Mouse (Mus musculus): ENCODE results near the gene Ebf1. TPM values are rescaled to one million over a fixed set of nuclear protein-coding genes. Genes with fewer than 3 reads are reported as not detected.

Gene Ebf1
- polyA plus RNA-seq, 1 experiment from 2014 or later, result 77.9 TPM

GRCm38 (mm10) chr11:44974271-44974670 is 357.2 kb downstream of the Ebf1 start:
- Histone ChIP-seq H3K36me3 (no peaks in the 10 kb centered on the region), H3K27ac (no peak overlapping the region), H3K9me3 (no peaks in the 10 kb centered on the region), H3K4me3 (no peak overlapping the region), H3K4me1 (replicated peaks) (peaks cover 41% of the 10 kb centered on the region), H3K27me3 (ENCODE audit: insufficient read depth, poor library complexity, severe bottlenecking) (no peaks in the 10 kb centered on the region)
- no peak for DNase-seq (ENCODE audit: low spot score)
- WGBS, result 93% methylated on average over 7 of the region's 7 CpGs

- no peak for DNase-seq (ENCODE audit: low spot score)
- 51% methylated on average over 2 of the region's 2 CpGs for WGBS
- Histone ChIP-seq H3K4me1 (replicated peaks) (peaks cover 44% of the 10 kb centered on the region), H3K27me3 (ENCODE audit: insufficient read depth, poor library complexity, severe bottlenecking) (no peaks in the 10 kb centered on the region), H3K27ac (peak overlapping the region; percentile 42; the same call in 1 of the 2 replicates), H3K9me3 (no peaks in the 10 kb centered on the region), H3K4me3 (no peak overlapping the region), H3K36me3 (no peaks in the 10 kb centered on the region)
Observed at GRCm38 (mm10) chr11:44975151-44975550, 358.0 kb downstream of the Ebf1 start.

- no peaks in the 10 kb centered on the region for H3K27me3 ChIP-seq (ENCODE audit: insufficient read depth, poor library complexity, severe bottlenecking)
- no peaks in the 10 kb centered on the region for H3K36me3 ChIP-seq
- 75% methylated on average over 5 of the region's 5 CpGs for WGBS
- H3K4me1 ChIP-seq (replicated peaks), result peaks cover 44% of the 10 kb centered on the region
- peak overlapping the region; percentile 37; the same call in 1 of the 2 replicates for H3K27ac ChIP-seq
- DNase-seq (ENCODE audit: low spot score), result no peak
- no peaks in the 10 kb centered on the region for H3K9me3 ChIP-seq
- no peak overlapping the region for H3K4me3 ChIP-seq
Observed at GRCm38 (mm10) chr11:44976254-44976802, 359.2 kb downstream of the Ebf1 start.

- whole genome bisulfite sequencing, result 85% methylated on average over 4 of the region's 4 CpGs
- no peak for DNase-seq (ENCODE audit: low spot score)
- no peaks in the 10 kb centered on the region for H3K27me3 ChIP-seq (ENCODE audit: insufficient read depth, poor library complexity, severe bottlenecking)
- H3K36me3 ChIP-seq, result no peaks in the 10 kb centered on the region
- H3K9me3 ChIP-seq, result no peaks in the 10 kb centered on the region
- no peak overlapping the region for H3K4me3 ChIP-seq
- H3K27ac ChIP-seq, result no peak overlapping the region
- H3K4me1 ChIP-seq (replicated peaks), result peaks cover 58% of the 10 kb centered on the region
Observed at GRCm38 (mm10) chr11:44977921-44978397, 360.8 kb downstream of the Ebf1 start.

- Histone ChIP-seq H3K27ac (0 out of 2 replicates have a peak overlapping the region, but pooled peaks have one; percentile 9), H3K4me1 (replicated peaks) (peaks cover 65% of the 10 kb centered on the region), H3K27me3 (ENCODE audit: insufficient read depth, poor library complexity, severe bottlenecking) (no peaks in the 10 kb centered on the region), H3K36me3 (no peaks in the 10 kb centered on the region), H3K9me3 (no peaks in the 10 kb centered on the region), H3K4me3 (no peak overlapping the region)
- DNase-seq (ENCODE audit: low spot score), result no peak
- 91% methylated on average over 5 of the region's 5 CpGs for WGBS
Observed at GRCm38 (mm10) chr11:44979391-44979790, 362.3 kb downstream of the Ebf1 start.

- Histone ChIP-seq H3K4me3 (no peak overlapping the region), H3K9me3 (no peaks in the 10 kb centered on the region), H3K27ac (peak overlapping the region; percentile 72), H3K27me3 (ENCODE audit: insufficient read depth, poor library complexity, severe bottlenecking) (no peaks in the 10 kb centered on the region), H3K36me3 (no peaks in the 10 kb centered on the region), H3K4me1 (replicated peaks) (peaks cover 53% of the 10 kb centered on the region)
- WGBS, result 31% methylated on average over 9 of the region's 9 CpGs
- no peak for DNase-seq (ENCODE audit: low spot score)
Observed at GRCm38 (mm10) chr11:44982225-44982624, 365.1 kb downstream of the Ebf1 start.

GRCm38 (mm10) chr11:44983961-44984360 is 366.8 kb downstream of the Ebf1 start:
- H3K4me3 ChIP-seq, result no peak overlapping the region
- no peaks in the 10 kb centered on the region for H3K27me3 ChIP-seq (ENCODE audit: insufficient read depth, poor library complexity, severe bottlenecking)
- H3K27ac ChIP-seq, result no peak overlapping the region
- H3K9me3 ChIP-seq, result no peaks in the 10 kb centered on the region
- no peak for DNase-seq (ENCODE audit: low spot score)
- 88% methylated on average over 6 of the region's 6 CpGs for WGBS
- peaks cover 37% of the 10 kb centered on the region for H3K4me1 ChIP-seq (replicated peaks)
- no peaks in the 10 kb centered on the region for H3K36me3 ChIP-seq

GRCm38 (mm10) chr11:44984381-44984780 is 367.3 kb downstream of the Ebf1 start:
- Histone ChIP-seq H3K4me1 (replicated peaks) (peaks cover 33% of the 10 kb centered on the region), H3K27ac (no peak overlapping the region), H3K36me3 (no peaks in the 10 kb centered on the region), H3K4me3 (no peak overlapping the region), H3K9me3 (no peaks in the 10 kb centered on the region), H3K27me3 (ENCODE audit: insufficient read depth, poor library complexity, severe bottlenecking) (no peaks in the 10 kb centered on the region)
- DNase-seq (ENCODE audit: low spot score), result no peak
- 47% methylated on average over 7 of the region's 7 CpGs for WGBS

GRCm38 (mm10) chr11:44987796-44988195 is 370.7 kb downstream of the Ebf1 start:
- Histone ChIP-seq H3K9me3 (no peaks in the 10 kb centered on the region), H3K27me3 (ENCODE audit: insufficient read depth, poor library complexity, severe bottlenecking) (no peaks in the 10 kb centered on the region), H3K36me3 (peaks cover 9% of the 10 kb centered on the region), H3K27ac (no peak overlapping the region), H3K4me3 (no peak overlapping the region), H3K4me1 (replicated peaks) (peaks cover 17% of the 10 kb centered on the region)
- WGBS, result 76% methylated on average over 4 of the region's 4 CpGs
- no peak for DNase-seq (ENCODE audit: low spot score)

GRCm38 (mm10) chr11:45002681-45003286 is 385.7 kb downstream of the Ebf1 start:
- Histone ChIP-seq H3K4me3 (no peak overlapping the region), H3K36me3 (peaks cover 8% of the 10 kb centered on the region; the same call in 1 of the 2 replicates), H3K27ac (no peak overlapping the region), H3K4me1 (replicated peaks) (peaks cover 20% of the 10 kb centered on the region), H3K27me3 (ENCODE audit: insufficient read depth, poor library complexity, severe bottlenecking) (no peaks in the 10 kb centered on the region), H3K9me3 (no peaks in the 10 kb centered on the region)
- no peak for DNase-seq (ENCODE audit: low spot score)
- 83% methylated on average over 5 of the region's 5 CpGs for WGBS

GRCm38 (mm10) chr11:45003716-45004437 is 386.8 kb downstream of the Ebf1 start:
- no peak overlapping the region for H3K4me3 ChIP-seq
- no peaks in the 10 kb centered on the region for H3K9me3 ChIP-seq
- 46% methylated on average over 9 of the region's 9 CpGs for WGBS
- peaks cover 6% of the 10 kb centered on the region; the same call in 1 of the 2 replicates for H3K36me3 ChIP-seq
- H3K4me1 ChIP-seq (replicated peaks), result peaks cover 24% of the 10 kb centered on the region
- DNase-seq (ENCODE audit: low spot score), result peak; percentile 12
- H3K27ac ChIP-seq, result peak overlapping the region; percentile 74
- H3K27me3 ChIP-seq (ENCODE audit: insufficient read depth, poor library complexity, severe bottlenecking), result no peaks in the 10 kb centered on the region

- Histone ChIP-seq H3K9me3 (no peaks in the 10 kb centered on the region), H3K36me3 (no peaks in the 10 kb centered on the region), H3K4me1 (replicated peaks) (peaks cover 24% of the 10 kb centered on the region), H3K27ac (no peak overlapping the region), H3K4me3 (no peak overlapping the region), H3K27me3 (ENCODE audit: insufficient read depth, poor library complexity, severe bottlenecking) (no peaks in the 10 kb centered on the region)
- 55% methylated on average over 11 of the region's 11 CpGs for WGBS
- DNase-seq (ENCODE audit: low spot score), result no peak
Observed at GRCm38 (mm10) chr11:45007311-45007710, 390.2 kb downstream of the Ebf1 start.

- no peaks in the 10 kb centered on the region for H3K27me3 ChIP-seq (ENCODE audit: insufficient read depth, poor library complexity, severe bottlenecking)
- WGBS, result 3% methylated on average over 7 of the region's 7 CpGs
- peaks cover 20% of the 10 kb centered on the region for H3K4me1 ChIP-seq (replicated peaks)
- no peak overlapping the region for H3K27ac ChIP-seq
- peak; percentile 87 for DNase-seq (ENCODE audit: low spot score)
- no peaks in the 10 kb centered on the region for H3K36me3 ChIP-seq
- H3K9me3 ChIP-seq, result no peaks in the 10 kb centered on the region
- H3K4me3 ChIP-seq, result no peak overlapping the region
Observed at GRCm38 (mm10) chr11:45008078-45008477, 391.0 kb downstream of the Ebf1 start.

Data from hindbrain, embryonic 10.5 days (tissue).